Mouse (Mus musculus) stomach, postnatal 0 days (tissue): ENCODE results near the gene Ampd1. TPM values are rescaled to one million over a fixed set of nuclear protein-coding genes. Genes with fewer than 3 reads are reported as not detected.

Source experiments
- ATAC-seq: fragments of 200-750 bp; cut with Nextera tagmentation; 2 replicates; pipeline ENCODE4 v1.8.0; 2017; ENCODE audit not compliant: low FRiP score, low TSS enrichment
- DNase-seq: peaks from one replicate; pipeline ENCODE4 v3.0.0-alpha.2; 2016; ENCODE audit warnings: low spot score
- H3K27ac ChIP-seq: fragments of 300-500 bp; sonication (generic); replicated peaks from 2 replicates; pipeline ENCODE4 v1.5.1; 2014; ENCODE audit warnings: mild to moderate bottlenecking, control low read depth
- H3K27me3 ChIP-seq: fragments of 300-500 bp; sonication (generic); 2 replicates; pipeline ENCODE4 v1.6.1; 2014; ENCODE audit warnings: low read length; ENCODE audit not compliant: control insufficient read depth, insufficient read depth
- H3K36me3 ChIP-seq: fragments of 300-500 bp; sonication (generic); 2 replicates; pipeline ENCODE4 v1.6.1; 2014; ENCODE audit warnings: low read length, mixed read lengths; ENCODE audit not compliant: control insufficient read depth, insufficient read depth
- H3K4me1 ChIP-seq: fragments of 300-500 bp; sonication (generic); replicated peaks from 2 replicates; pipeline ENCODE4 v1.6.1; 2014; ENCODE audit warnings: antibody characterized with exemption; ENCODE audit not compliant: control insufficient read depth, insufficient read depth
- H3K4me2 ChIP-seq: fragments of 300-500 bp; sonication (generic); replicated peaks from 2 replicates; pipeline ENCODE4 v1.6.1; 2014; ENCODE audit warnings: low read depth, mild to moderate bottlenecking, control low read depth, moderate library complexity
- H3K4me3 ChIP-seq: fragments of 300-500 bp; sonication (generic); 2 replicates; pipeline ENCODE4 v1.5.1; 2014; ENCODE audit warnings: low read depth, low read length, control low read depth
- H3K9ac ChIP-seq: fragments of 300-500 bp; sonication (generic); 2 replicates; pipeline ENCODE4 v1.6.1; 2014; ENCODE audit warnings: mild to moderate bottlenecking, low read length, control low read depth, mixed read lengths
- H3K9me3 ChIP-seq: fragments of 300-500 bp; sonication (generic); 2 replicates; pipeline ENCODE4 v1.6.1; 2016; ENCODE audit warnings: low read length; ENCODE audit not compliant: control insufficient read depth
- CTCF ChIP-seq: IDR thresholded peaks from 2 replicates; pipeline ENCODE4 v1.5.1; 2016; ENCODE audit warnings: antibody characterized with exemption, low read depth, mild to moderate bottlenecking, moderate library complexity
- EP300 ChIP-seq: optimal IDR thresholded peaks from 2 replicates; pipeline ENCODE3; 2016; ENCODE audit warnings: antibody characterized with exemption
- WGBS: fragments of 180-500 bp; shearing (Covaris S2); extraction: QIAGEN DNeasy Blood & Tissue Kit; methylation state at CpG from one replicate; pipeline ENCODE4 v1.1.7; 2014; 5-methylcytosine and 5-hydroxymethylcytosine counted together
- polyA plus RNA-seq: library from polyadenylated mRNA; unstranded; fragments of >200 nt; fragmentation: Nextera tagmentation; extraction: Ambion mirVana; gene quantifications from 2 replicates; pipeline ENCODE4 v1.2.1, GENCODE M21; 2015

The Ampd1 gene
- polyA plus RNA-seq, 1 experiment from 2014 or later, result 0.28 TPM

GRCm38 (mm10) chr3:103148941-103149340, 75.1 kb downstream of the Ampd1 start:
- Histone ChIP-seq H3K36me3 (peaks cover 19% of the 10 kb centered on the region; the same call in 1 of the 2 replicates), H3K27ac (no peak overlapping the region), H3K4me2 (no peak overlapping the region), H3K4me1 (no peaks in the 10 kb centered on the region), H3K4me3 (no peak overlapping the region), H3K9me3 (no peaks in the 10 kb centered on the region), H3K27me3 (no peaks in the 10 kb centered on the region), H3K9ac (no peak overlapping the region)
- DNase-seq (no peak), ATAC-seq (no peak)
- 90% methylated on average over 10 of the region's 10 CpGs for WGBS
- TF ChIP-seq EP300 (no peak), CTCF (no peak)

Other genes starting within 250 kb of the Ampd1 start
- not detected in 2 replicates for gene Sycp1, start 137.9 kb upstream of the Ampd1 start, polyA plus RNA-seq
- gene Nr1h5, start 109.9 kb upstream of the Ampd1 start, polyA plus RNA-seq, result not detected in 2 replicates
- 45.2 and 49.6 TPM in 2 replicates for gene Sike1, start 78.3 kb upstream of the Ampd1 start, polyA plus RNA-seq
- 142 and 148 TPM in 2 replicates for gene Csde1, start 53.6 kb upstream of the Ampd1 start, polyA plus RNA-seq
- gene Nras, start 15.7 kb upstream of the Ampd1 start, polyA plus RNA-seq, result 47.6 and 47.9 TPM in 2 replicates
- 5.6 and 6.8 TPM in 2 replicates for gene Dennd2c, start 28.6 kb downstream of the Ampd1 start, polyA plus RNA-seq
- gene Bcas2, start 97.6 kb downstream of the Ampd1 start, polyA plus RNA-seq, result 104 and 109 TPM in 2 replicates
- gene Trim33, start 205.3 kb downstream of the Ampd1 start, polyA plus RNA-seq, result 7.3 and 7.5 TPM in 2 replicates